Mouse (Mus musculus) bone marrow macrophage, adult 2 months (primary cell): Measurements from ENCODE around the gene Ppp1r8.
"Not testable (repeated sequence)": the region's sequence is repeated elsewhere in the genome, so short reads cannot be mapped to it uniquely, and the experiment has no call there.

Experiments
- CTCF ChIP-seq: IDR thresholded peaks from 2 replicates; pipeline ENCODE4 v1.5.1; 2012; ENCODE audit warnings: low read depth, mild to moderate bottlenecking, low read length, moderate library complexity
- POLR2A ChIP-seq: IDR thresholded peaks from 2 replicates; pipeline ENCODE4 v1.6.1; 2012; ENCODE audit warnings: mild to moderate bottlenecking, low read depth, low read length, borderline replicate concordance

GRCm38 (mm10) chr4:132798666-132799065 lies 44.3 kb downstream of the Ppp1r8 start:
- TF ChIP-seq CTCF, POLR2A: not testable (repeated sequence)
